Mouse (Mus musculus): ENCODE data around the gene Pde10a.

The Pde10a gene

DNA sequence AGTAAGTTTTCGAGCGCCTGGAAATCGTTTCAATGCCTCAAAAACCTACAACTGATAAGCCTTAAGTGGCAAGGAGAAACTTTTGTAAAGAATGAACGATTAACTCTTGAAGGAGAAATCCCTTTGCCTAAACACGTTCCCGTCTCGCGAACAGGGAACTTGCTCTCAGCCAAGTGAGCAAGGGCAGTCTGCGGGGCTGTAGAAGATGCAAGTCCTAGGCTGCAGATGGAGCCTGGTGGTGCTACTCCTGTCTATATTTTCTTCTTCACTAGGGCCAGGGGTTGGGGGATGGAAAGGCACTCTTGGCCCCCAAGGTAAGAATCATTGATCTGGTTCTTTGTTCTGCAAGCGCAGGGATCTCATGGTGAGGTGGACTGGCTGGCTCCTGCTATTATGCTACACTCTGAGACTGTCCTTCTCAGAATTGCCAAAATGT lies 274.1 kb downstream of the Pde10a start:
- no peak for DNase-seq (ENCODE audit: extremely low spot score, low read depth, low spot score)

GRCm38 (mm10) chr17:8799914-8800420 lies 274.8 kb downstream of the Pde10a start:
- no peak for DNase-seq (ENCODE audit: extremely low spot score, low read depth, low spot score)

GRCm38 (mm10) chr17:8800478-8801082 lies 275.4 kb downstream of the Pde10a start:
- DNase-seq (ENCODE audit: extremely low spot score, low read depth, low spot score) = no peak

- DNase-seq (ENCODE audit: extremely low spot score, low read depth, low spot score) = no peak
Measured at GRCm38 (mm10) chr17:8801083-8801854, 276.1 kb downstream of the Pde10a start.

GRCm38 (mm10) chr17:8801855-8802104 lies 276.6 kb downstream of the Pde10a start:
- no peak for DNase-seq (ENCODE audit: extremely low spot score, low read depth, low spot score)

DNA sequence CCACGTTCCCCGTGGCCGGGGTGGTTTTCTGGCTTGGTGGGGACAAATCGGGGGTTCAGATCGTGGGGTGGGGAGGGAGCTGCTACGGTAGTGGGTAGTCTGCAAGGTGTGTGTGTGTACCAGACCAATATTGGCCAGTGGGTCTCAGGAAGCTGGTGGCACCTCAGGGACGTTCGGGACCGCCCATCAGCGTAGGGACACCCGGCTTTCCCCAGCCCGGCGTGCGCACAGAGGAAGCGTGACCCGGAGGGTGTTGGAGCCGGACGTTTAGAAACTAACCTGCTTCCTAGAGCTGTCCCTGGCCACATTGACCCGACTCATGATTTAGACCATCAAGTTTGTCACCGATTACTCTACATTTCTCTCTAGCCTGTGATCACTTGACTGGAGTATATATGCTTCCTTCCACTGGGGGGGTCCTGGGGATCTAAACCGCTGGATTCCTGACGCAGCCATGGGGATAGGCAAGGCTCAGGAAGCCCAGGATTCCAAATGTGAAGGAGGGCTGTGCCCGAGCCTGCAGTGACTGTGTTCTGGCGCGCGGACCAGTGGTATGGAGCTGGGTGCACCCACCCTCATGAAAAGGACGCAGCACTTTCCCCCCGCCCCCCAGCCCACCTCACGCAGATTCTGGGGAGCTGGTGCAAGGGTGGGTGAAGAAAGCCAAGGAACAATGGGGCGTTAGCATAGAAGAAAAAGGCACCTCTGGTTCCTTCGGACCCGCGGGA lies 277.2 kb downstream of the Pde10a start:
- no peak for DNase-seq (ENCODE audit: extremely low spot score, low read depth, low spot score)

DNA sequence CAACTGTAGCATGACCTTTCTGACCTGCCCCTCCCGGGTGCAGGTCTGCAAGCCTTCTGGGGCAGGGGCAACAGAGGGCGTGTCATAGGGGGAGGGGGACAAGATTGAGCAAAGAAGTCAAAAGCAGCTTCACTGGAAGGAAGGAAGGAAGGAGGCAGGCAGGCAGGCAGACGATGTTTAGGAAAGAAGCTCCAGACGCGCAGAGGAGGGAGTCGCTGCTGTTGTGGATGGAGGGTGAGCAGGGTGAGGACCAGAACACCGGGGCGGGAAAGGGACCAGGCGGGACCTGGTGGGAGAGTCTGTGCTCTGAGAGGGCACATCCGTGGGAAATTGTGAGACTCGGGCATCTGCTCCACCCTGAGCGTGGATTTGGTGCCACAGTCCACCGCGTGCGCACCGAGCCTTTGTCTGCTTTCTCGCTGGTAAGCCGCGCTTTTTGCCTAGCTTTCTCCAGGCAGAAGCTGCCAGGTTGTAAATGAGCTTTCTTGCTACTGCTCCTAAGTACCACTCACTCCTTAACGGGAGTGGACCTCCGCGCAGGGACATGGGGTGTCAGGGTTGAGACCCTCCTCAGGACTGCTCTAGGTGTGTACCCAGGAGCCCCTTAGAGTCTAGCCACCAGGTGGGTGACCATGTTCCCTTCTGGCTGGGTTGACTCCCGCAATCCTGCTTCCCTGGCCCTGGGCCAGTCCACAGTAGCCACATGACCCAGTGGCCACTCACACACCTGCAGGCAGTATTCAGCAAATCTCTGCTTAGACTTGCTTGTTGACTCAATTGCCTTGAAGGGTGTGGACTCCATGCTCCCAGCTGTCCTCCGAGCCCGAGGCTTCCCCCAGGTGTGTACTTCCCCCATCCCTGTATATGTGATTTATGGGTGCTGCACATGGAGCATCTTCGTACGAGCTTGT lies 278.0 kb downstream of the Pde10a start:
- no peak for DNase-seq (ENCODE audit: extremely low spot score, low read depth, low spot score)

- DNase-seq (ENCODE audit: extremely low spot score, low read depth, low spot score) = no peak
Measured at GRCm38 (mm10) chr17:8807345-8807744, 282.2 kb downstream of the Pde10a start.

- DNase-seq (ENCODE audit: extremely low spot score, low read depth, low spot score) = no peak
Measured at GRCm38 (mm10) chr17:8809771-8810170, 284.6 kb downstream of the Pde10a start.

- DNase-seq (ENCODE audit: extremely low spot score, low read depth, low spot score) = no peak
Measured at GRCm38 (mm10) chr17:8810201-8810600, 285.0 kb downstream of the Pde10a start.

GRCm38 (mm10) chr17:8812228-8812865 lies 287.2 kb downstream of the Pde10a start:
- no peak for DNase-seq (ENCODE audit: extremely low spot score, low read depth, low spot score)

DNA sequence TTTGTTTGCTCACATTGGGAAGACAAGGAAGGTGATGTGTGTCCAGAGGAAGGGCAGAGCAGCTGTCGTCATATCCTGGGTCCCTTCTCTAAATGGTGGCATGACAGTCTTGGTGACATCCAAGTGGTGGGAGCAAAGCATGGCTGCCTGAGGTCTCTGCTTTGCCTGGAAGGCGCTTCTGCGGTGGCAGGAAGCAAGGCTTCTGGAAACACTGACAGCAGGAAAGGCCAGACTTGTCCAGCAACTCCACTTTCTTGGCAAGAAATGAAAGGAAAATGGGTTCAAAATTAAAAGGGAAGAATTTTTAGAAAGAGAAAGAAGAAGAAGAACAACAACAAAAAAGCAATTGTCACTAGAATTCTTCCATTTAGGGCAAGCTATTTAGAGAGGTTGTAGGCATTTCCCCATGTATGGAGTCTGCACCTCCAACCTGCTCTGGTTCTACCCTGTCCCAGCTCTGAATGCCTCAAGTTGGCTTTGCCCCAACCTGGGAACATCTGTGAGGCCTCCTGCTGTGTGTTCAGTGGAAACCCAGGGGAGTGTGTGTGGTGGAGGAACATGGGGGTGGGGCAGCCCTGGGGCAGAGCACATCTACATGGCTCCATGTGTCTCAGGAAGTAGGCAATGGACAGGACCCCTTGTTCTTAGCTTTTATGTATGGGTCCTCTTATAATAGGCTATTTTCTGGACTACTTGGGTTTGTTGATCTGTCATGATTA lies 288.8 kb downstream of the Pde10a start:
- DNase-seq (ENCODE audit: extremely low spot score, low read depth, low spot score) = no peak

DNA sequence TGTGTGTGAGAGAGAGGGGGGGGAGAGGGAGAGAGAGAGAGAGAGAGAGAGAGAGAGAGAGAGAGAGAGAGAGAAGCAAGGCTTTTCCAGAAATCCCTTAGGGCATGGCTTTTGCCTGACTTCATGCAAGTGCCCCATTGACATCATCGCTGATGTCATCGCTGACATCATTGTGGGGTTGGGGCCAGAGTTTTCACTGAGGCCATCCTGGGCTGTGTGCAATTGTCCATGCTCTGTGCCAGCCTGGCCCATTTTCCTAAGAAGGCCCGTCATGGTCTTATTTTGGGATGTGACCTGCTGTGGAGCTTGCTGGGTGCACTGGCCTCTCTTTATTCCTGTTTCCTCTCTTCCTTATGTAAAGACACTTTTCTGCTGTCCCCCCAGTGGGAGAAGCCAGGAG lies 290.2 kb downstream of the Pde10a start:
- DNase-seq (ENCODE audit: extremely low spot score, low read depth, low spot score) = no peak

GRCm38 (mm10) chr17:8815864-8816263 lies 290.7 kb downstream of the Pde10a start:
- DNase-seq (ENCODE audit: extremely low spot score, low read depth, low spot score) = no peak

- DNase-seq (ENCODE audit: extremely low spot score, low read depth, low spot score) = no peak
Measured at GRCm38 (mm10) chr17:8818675-8819074, 293.5 kb downstream of the Pde10a start.

DNA sequence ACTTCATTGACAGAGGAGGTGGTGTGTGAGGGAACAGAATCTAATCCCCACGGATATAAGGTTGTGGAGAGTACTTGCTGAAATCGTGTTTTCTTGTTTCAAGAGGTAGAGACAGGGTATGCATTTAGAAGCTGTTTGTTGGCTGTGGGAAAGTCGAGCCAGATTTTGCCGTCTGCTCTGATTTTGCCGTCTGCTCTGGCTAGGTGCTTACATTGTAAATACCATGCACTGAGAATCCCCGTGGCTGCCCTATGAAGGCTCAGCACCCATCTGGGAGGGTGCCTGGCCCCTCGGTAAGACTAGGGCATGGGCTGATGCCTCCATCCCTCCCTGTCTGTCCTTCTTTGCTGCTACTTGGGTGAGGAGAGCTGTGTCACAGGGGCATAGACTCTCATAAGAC lies 298.4 kb downstream of the Pde10a start:
- no peak for DNase-seq (ENCODE audit: extremely low spot score, low read depth, low spot score)

- no peak for DNase-seq (ENCODE audit: extremely low spot score, low read depth, low spot score)
Measured at GRCm38 (mm10) chr17:8827204-8827603, 302.0 kb downstream of the Pde10a start.

GRCm38 (mm10) chr17:8831001-8831400 lies 305.8 kb downstream of the Pde10a start:
- DNase-seq (ENCODE audit: extremely low spot score, low read depth, low spot score) = no peak

- DNase-seq (ENCODE audit: extremely low spot score, low read depth, low spot score) = no peak
Measured at GRCm38 (mm10) chr17:8836292-8836691, 311.1 kb downstream of the Pde10a start.

DNA sequence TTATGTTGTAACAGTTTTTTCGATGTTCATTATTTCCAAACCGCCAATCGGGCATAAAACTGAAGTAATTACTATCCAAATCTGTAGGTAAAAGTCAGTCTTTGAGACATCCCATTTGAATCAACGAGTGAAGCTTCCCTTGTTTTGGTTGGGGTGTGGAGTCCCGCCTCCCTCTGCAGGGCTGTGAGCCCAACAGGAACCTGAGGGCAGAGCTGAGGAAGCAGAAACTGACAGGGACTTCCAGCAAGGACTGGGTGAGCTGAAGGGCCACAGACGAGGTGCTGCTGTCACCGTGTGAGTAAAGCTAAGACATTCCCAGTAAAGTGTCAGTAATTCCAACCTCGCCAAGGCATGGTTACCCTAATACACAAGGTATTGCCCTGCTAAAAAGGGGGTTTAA lies 313.1 kb downstream of the Pde10a start:
- no peak for DNase-seq (ENCODE audit: extremely low spot score, low read depth, low spot score)
